Mouse (Mus musculus) ES-Bruce4 (cell line): ENCODE data around the gene Vopp1.

Source experiments
- CTCF ChIP-seq: IDR thresholded peaks from one replicate; pipeline ENCODE4 v1.8.1; 2011; ENCODE audit warnings: low read depth, low read length
- EP300 ChIP-seq: IDR thresholded peaks from 2 replicates; pipeline ENCODE4 v1.6.1; 2011; ENCODE audit warnings: low read depth, low read length; ENCODE audit not compliant: insufficient read depth

GRCm38 (mm10) chr6:57805218-57806069, 19.5 kb downstream of the Vopp1 start:
- TF ChIP-seq CTCF, result no peak
- TF ChIP-seq EP300, result no peak
